Mouse (Mus musculus): ENCODE measurements around the gene Zfp366. TPM values are rescaled to one million over a fixed set of nuclear protein-coding genes. Genes with fewer than 3 reads are reported as not detected.

The Zfp366 gene
- polyA plus RNA-seq, 1 experiment = 0.82 TPM

DNA sequence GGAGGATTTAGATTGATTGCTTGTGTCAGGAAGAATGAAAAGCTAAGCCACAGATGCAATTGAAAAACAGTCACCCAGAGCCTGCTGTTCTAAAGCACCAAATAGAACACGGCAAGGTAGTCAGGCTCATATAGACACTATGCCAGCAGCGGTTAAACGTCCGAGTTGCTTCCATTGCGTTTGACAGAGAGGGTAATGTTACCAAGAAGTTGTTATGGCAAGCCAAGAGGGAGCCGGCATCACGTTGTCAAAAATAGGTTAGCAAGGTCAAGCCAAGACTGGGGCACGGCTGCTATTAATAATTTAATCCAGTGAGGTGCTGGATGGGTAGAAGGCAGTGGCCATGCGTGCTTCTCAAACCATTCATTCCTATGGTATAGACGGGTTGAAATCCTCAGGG is 950 bp downstream of the Zfp366 start:
- no peak for DNase-seq (ENCODE audit: low read depth, low spot score)
- 83% methylated on average over 10 of the region's 10 CpGs for WGBS

DNA sequence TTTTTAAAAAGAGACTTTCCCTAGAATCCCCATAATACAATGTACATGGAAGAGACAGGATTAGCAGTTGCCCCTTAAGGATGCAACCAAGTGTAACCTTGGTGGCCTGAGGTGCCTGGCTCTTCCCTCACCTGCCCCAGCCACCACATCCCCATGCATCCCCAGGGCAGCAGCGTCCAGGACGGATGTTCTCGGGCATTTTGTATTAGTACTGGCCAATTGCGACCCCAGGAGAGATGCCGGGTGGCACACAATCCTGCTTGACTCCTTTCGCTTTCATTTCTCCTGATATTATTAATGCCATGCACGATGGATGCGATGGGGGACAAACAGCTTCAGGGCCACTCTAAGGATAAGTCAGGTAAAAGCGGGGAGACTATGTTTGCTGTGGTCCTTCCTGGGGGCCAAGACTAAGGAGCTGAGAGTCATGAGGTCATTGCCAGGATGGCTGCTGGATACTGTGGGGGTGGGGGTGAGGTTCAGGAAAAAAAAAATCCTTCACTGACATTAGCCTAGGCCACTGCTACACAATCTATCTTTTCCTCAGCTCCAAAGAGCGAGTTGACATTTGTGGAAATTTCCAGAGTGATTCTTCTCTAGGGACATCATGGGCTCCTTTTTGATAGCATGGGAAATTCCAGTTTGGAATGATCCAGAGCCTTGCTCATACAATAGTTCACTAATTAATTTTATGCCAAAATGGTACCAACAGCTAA is 1.7 kb downstream of the Zfp366 start:
- WGBS = 88% methylated on average over 10 of the region's 10 CpGs
- no peak for DNase-seq (ENCODE audit: low read depth, low spot score)

DNA sequence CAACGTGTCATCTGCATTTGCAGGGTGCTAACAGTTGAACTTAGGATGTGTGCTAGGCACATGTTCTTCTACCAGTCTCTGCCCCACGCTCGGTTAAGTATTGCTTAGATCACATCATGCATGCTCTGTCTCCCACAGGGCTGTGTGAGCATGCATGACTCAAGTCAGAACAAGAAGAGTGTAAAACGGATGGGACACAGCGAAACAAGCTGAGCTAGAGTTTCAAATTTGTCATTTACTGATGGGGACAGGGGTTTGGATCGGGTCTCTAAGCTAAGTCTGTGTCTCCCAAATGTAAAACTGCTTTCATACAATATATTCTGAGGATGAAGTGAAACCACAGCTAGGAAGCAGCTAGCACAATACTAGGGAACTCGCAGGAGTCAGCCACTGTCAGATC is 2.2 kb downstream of the Zfp366 start:
- no peak for DNase-seq (ENCODE audit: low read depth, low spot score)
- WGBS = 85% methylated on average over 7 of the region's 7 CpGs

DNA sequence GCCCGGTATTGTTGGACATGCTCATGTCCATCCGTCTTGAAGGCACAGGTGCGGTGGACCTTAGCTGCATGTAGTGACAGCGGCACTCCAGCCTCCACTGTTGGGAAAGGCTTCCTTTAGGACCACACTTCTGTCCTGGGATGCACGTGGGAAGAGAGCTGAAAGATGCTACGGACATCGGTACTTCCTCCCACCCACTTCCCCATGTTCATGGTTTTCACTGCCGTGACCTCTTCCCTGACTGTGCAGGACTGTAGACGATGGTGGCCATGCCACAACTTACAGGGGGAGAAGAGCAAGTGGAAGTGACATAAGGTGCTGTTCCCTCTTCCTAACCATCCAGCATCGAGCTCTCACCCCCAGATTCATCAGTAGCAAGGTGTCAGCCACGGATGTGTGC is 2.8 kb downstream of the Zfp366 start:
- WGBS = 80% methylated on average over 11 of the region's 11 CpGs
- DNase-seq (ENCODE audit: low read depth, low spot score) = no peak

DNA sequence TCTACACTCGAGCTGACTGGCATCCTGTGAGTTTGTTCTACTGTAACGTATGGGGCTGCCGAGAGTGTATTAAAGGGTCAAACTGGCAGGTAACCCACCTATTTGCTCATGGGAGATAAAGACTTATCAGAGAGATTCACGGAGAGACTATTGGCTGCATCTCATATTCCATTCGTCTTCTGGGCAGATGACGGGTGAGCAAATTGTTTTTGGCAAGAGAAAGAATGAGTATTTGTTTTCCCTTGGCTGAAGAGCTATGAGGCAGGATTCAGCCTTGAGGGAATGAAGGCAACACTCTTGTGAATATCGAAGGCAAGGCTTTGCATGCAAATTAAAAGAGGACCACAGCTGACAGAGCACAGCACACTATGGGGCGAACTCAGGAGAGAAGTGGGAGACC is 4.0 kb downstream of the Zfp366 start:
- DNase-seq (ENCODE audit: low read depth, low spot score) = no peak
- WGBS = 53% methylated on average over 8 of the region's 8 CpGs

DNA sequence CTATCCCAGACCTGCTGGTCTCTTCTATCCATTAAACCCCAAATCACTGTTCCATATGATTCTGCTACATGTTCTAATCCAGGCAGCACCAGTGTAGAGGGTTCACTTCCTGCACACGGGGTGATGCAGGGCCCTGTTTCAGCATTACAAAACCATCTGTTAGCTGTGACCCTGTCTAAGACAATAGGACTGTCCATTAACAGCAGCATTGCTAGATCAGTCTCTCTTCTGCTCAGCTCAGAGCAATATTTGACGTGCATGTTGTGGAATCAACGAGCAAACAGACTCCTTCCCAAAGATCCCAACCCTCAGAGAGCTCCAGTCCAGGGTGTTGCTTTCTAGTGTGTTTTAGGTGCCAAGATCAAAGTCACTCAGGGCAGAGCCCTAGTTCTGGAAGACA is 5.0 kb downstream of the Zfp366 start:
- WGBS = 51% methylated on average over 3 of the region's 3 CpGs

DNA sequence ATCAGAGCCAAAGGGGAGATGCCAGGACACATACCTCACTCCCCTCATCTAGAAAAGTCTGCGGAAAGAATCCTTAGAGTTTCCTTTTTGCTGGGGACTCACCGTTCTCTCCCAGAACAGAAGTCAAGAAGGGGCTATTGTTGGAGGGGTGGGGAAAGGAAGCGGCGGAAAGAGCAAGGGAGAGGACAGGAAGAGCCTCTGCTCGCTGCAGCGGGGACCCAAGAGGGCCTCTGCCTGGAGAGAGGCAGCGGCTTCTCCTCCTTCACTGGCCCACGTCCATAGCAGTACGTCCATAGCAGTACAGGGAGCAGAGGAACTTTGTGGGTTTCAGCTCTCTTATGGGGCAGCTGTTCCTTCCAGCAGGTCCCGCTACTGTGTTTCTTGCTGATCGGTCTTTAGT is 5.8 kb downstream of the Zfp366 start:
- WGBS = 71% methylated on average over 11 of the region's 11 CpGs
- no peak for DNase-seq (ENCODE audit: low read depth, low spot score)

More for the DNA sequence above, 5.0 kb downstream of the Zfp366 start:
- no peak for DNase-seq (ENCODE audit: low read depth, low spot score)

DNA sequence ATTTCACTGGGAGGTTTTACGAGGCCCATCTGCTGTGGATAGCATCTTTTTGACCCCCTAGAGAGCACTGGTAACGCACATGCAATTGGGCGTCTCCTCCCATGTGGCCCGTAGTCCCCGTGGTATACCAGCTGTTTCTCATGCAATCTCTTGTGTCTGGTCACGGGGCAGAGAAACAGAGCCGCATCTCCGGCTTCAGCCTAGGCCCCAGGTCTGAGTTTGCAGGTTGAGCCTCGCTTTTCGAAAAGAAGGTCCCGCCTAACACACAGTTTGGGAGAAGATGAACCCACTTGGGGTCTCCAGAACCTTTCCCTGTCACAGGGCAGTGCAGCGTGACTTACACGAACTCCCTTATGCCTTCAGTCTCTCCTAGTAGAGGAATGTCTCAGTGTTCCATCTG is 6.4 kb downstream of the Zfp366 start:
- 77% methylated on average over 13 of the region's 13 CpGs for WGBS
- DNase-seq (ENCODE audit: low read depth, low spot score) = no peak

DNA sequence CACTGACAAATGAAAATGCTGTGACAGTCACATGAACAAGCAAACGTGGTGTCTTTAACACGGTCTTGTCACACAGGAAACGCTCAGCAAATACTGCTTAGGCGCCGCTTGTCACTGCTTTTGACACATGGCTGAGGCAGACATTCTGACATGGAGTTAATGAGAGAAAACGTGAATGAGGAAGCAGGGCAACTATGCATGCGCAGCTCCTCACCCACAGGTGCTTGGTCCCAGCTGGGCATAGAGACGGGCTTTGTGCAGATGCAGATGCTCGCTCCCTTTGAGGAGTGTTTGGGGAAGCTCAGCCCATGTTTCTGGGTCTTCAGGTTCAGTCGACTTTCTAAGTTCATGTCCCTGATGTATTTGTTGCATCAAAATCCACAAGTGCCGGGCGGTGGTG is 11.7 kb downstream of the Zfp366 start:
- WGBS = 71% methylated on average over 12 of the region's 12 CpGs
- no peak for DNase-seq (ENCODE audit: low read depth, low spot score)

DNA sequence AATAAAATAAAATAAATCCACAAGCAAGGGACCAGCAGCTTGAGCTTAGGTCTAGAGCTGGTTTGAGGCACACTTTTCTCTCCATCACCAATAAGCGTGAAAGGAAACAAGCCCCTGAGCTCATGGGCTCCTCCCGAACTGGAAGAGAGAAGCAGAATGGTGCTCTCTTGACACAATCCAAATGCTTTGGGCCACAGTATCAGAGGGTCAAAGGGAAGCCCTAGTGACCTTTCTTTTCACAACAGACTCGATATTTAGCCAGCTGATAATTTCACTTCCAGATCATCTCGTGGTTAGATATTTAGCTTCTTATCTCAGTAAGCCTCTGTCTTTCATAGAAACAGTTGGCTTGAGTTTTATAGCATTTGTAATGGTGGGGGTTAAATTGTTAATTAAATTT is 12.2 kb downstream of the Zfp366 start:
- 69% methylated on average over 4 of the region's 4 CpGs for WGBS
- no peak for DNase-seq (ENCODE audit: low read depth, low spot score)

DNA sequence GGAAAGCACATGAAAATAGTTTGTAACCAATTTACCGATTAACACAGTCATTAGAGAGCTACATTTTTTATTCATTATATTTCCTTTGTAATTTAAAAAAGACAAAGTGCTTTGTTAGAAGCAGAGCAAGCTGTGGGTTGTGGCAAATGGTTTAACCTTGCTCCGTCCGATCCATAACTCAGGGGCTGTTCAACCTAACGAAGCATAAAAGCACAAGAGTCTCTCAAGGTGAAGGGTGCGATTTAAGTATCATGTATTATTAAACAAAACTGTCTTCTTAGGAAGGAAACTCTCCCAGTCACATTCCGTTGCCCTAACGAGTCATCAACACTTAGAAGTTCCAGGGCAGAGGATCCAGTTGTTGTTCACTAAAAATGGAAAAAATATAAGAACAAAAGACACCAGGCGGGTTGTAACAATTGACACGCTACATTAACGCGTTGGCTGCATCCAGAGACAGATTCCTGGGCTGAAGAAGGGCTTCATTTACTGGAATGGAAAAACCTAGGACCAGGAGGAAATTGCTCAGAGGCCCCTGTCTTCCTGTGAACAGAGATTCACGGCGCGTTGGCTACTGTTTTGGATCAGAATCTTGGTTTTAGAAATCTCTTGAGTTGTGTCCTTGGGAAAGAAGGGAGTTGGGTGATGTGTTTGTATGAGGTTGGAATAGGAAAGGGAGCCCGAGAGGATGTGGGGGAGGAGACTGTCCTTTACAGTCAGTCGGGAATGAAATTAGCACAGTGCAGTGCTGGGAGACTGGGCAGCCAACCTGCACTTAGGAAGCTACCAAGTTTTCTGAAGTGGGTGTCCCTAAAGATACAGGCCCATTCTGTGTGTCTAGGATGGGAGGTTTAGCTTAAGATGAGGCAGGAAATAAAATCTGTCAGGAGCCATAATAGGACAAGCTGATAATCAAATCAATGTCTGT is 17.3 kb downstream of the Zfp366 start:
- WGBS = 77% methylated on average over 16 of the region's 16 CpGs
- no peak for DNase-seq (ENCODE audit: low read depth, low spot score)

DNA sequence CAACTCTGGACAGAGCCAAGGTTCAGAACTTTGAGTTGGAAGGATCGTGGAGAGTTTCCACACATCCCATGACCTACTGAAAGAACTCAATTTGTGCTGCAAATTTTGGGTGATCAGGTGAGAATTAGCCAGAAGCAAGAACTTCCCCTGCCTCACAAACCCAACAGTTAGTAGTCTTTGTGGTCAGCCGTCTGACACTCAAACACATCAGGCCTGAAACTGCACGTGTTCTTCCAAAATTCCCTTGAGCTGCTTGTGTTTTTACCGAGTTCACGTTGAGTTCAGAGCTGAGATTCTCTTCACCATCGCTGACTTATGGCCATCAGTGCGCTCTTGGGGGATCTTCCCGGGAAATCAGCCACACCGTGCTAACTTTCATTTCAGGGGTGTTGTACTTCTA is 22.6 kb downstream of the Zfp366 start:
- 92% methylated on average over 9 of the region's 9 CpGs for WGBS
- DNase-seq (ENCODE audit: low read depth, low spot score) = no peak

DNA sequence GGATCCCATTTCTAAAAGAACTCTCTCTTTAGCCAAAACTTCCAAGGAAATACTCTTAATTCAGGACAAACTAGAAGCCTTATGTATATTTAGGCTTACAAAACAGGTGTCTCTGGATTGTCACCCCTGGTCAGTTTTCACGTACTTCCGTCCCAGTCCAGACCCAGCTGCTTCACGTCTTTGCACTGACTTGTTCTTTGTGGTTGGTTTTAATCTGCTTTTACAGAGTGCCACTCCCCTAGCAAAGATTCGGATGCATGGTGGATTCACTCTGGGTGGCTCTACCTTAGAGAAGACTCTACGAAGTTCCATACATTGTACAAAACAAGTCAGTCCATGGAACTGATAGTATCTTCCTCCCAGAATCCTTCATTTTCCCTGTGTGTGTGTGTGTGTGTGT is 25.2 kb downstream of the Zfp366 start:
- WGBS = 83% methylated on average over 5 of the region's 5 CpGs
- no peak for DNase-seq (ENCODE audit: low read depth, low spot score)

DNA sequence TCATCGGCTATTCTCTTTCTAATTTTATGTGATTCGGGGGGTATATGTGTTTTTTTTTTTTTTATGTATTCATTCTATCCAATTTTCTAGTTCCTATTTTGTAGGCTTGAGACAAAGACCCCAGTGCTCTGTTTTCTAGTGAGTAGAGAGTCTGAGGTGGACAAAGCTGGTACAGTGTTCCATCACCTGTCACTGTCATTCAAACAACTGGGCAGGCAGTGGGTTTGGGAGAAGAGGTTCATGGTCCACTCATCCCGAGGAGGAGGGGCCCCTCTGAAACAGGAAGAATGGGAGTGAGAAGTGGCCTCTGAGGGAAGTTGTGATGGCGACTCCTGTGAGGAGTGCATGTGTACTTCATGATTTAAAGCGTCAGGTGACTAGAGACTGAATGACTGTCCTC is 26.2 kb downstream of the Zfp366 start:
- 53% methylated on average over 5 of the region's 5 CpGs for WGBS
- no peak for DNase-seq (ENCODE audit: low read depth, low spot score)

DNA sequence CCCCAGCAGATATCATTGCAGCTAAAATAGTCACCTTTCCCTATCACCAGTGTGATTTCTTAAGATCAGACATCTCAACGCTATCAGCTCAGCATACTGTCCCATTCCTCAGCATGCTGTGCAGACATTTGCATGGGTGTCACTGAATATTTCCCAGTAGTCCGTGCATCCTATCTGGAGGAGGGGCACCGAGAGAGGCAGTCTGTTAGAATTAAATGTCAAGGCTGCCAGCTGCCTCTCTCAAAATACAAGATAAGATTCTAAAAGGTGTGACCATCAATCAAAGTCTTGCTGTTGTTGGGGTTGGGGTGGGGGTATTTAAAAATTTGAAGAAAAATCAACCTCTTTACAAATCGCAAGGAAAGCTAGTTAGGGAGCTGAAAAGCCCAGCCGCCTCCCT is 28.4 kb downstream of the Zfp366 start:
- WGBS = 76% methylated on average over 5 of the region's 5 CpGs
- DNase-seq (ENCODE audit: low read depth, low spot score) = no peak

DNA sequence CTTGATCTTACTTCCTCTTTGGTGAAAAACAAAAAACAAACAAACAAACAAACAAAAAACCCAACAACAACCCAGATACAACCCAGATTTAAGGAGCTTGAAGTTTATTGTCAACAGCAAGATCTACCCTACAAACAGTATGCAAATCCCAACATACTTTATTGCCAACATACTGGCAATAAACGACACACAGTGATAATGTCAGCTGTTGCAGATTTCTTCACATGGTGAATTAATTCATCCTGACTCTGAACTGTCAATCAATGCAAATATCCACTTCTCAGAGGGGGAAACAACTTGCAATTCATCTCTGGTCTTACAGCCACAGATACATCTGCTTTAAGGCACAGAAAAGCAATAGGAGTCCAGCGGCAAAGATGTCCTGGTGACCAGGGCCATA is 31.4 kb downstream of the Zfp366 start:
- 69% methylated on average over 2 of the region's 2 CpGs for WGBS
- no peak for DNase-seq (ENCODE audit: low read depth, low spot score)

DNA sequence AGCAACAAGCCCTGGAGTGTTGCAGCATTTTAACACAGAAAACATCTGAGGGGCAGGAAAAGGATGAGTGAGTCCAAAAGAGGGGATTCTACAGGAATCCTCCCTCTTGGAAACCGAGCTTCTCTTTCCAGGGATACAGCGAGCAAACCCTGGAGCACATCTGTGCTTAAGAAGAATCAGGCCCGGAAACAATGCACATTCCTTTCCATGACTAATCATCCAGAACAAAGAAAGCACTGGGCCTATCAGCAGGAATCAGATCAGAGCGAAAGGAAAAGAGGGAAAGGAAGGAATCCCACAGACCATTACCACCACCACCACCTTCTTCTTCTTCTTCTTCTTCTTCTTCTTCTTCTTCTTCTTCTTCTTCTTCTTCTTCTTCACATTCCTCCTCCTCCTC is 33.4 kb downstream of the Zfp366 start:
- DNase-seq (ENCODE audit: low read depth, low spot score) = no peak
- 31% methylated on average over 4 of the region's 4 CpGs for WGBS

DNA sequence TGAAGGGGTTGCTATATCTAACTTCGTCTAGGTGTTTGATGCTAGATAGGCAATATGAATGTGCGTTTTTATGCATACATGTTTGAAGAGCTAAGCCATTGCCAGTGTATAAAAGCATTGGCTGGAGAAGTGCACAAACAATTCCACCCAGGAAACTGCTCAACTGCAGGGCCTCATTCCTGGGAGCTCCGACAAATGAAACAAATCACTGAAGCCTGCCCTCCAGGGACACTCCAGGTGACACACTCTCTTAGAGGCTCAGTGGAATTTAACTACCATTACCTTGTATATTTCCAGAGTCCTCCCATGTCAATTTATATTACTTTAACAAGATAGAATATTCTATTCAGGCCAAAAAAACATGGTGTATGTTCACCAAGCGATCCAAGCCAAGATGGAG is 35.0 kb downstream of the Zfp366 start:
- no peak for DNase-seq (ENCODE audit: low read depth, low spot score)
- 95% methylated on average over 4 of the region's 4 CpGs for WGBS

DNA sequence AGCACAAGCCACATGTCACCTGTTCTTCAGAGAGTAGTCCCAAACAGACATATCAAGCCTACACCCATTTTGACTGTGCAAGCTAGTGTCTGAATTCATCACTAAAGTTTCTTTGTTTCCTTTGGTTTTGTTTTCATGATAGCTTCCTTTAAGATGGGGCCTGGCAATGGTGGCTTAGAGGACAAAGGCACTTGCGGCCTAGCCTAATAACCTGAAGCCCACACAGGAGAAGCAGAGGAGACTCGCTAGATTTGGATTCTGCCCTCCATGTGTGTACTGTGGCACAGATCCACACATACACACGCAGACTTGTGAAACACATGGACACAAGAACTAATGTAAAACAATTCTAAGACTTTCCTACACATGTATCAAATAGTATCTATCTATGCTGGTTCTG is 37.4 kb downstream of the Zfp366 start:
- WGBS = 98% methylated on average over 3 of the region's 3 CpGs
- no peak for DNase-seq (ENCODE audit: low read depth, low spot score)

DNA sequence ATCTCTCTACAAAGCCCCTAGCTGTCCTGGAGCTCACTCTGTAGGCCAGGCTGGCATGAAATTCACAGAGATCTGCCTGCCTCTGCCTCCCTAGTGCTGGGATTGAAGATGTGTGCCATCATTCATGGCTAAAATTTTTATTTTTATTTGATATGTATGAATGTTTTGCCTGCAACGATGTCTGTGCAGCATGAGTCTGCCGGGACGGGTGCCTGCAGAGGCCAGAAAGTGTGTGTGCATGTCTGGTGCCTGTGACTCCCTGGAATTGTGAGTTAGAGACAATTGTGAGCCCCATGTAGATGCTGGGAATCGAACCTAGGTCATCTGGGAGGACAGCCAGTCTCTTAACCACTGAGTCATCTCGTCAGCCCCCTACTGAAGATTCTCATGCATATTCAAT is 37.9 kb downstream of the Zfp366 start:
- 92% methylated on average over 5 of the region's 5 CpGs for WGBS
- DNase-seq (ENCODE audit: low read depth, low spot score) = no peak

DNA sequence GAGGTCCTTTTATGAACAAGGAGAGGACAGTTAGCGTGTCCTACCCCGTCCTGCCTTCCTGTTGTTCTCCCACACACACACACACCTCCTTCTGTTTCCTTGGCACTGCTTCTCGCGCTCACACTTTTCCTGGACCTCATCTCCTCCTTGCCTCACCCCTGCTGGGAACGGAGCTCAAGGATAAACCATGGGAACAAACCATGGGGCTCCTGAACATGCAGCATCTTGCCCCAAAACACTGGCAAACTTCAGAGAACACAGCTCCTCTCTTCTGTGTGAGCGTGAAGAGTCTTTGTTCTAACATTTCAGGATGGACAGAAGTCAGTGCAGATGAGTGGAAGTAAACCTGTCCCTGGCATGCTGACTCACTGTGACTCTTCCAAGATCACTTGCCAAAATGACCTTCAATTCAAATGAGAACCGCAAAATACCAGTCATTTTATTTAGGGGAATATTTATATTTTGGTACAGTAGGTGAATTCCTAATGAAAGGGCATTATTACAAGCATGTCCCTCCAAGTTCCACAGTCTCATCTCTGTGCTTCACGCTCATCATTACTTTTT is 38.8 kb downstream of the Zfp366 start:
- DNase-seq (ENCODE audit: low read depth, low spot score) = no peak
- 73% methylated on average over 8 of the region's 8 CpGs for WGBS
